Mouse (Mus musculus) G1E (cell line): ENCODE measurements at regions not wholly inside any gene's neighbourhood (a gene's known extent, or its start where the extent isn't known, plus 50 kb on each side); places are given as distances from the start of the nearest gene placed in this dataset.

Source experiments
- ATAC-seq: 2 replicates; pipeline ENCODE4 v1.8.0; 2016; ENCODE audit warnings: mild to moderate bottlenecking; ENCODE audit not compliant: insufficient number of reproducible peaks, poor library complexity, low FRiP score, severe bottlenecking; ENCODE audit errors: extremely low read depth
- DNase-seq: peaks from one replicate; pipeline ENCODE4 v3.0.0; 2012; ENCODE audit warnings: low spot score
- H3K27me3 ChIP-seq: 2 replicates; pipeline ENCODE4 v1.6.1; 2012; ENCODE audit warnings: mild to moderate bottlenecking, low read length, inconsistent platforms; ENCODE audit not compliant: insufficient read depth
- H3K36me3 ChIP-seq: replicated peaks from 2 replicates; pipeline ENCODE3; 2012; ENCODE audit warnings: mild to moderate bottlenecking, inconsistent platforms
- H3K4me1 ChIP-seq: 2 replicates; pipeline ENCODE4 v1.6.1; 2012; ENCODE audit warnings: low read depth, low read length, inconsistent platforms, mixed read lengths; ENCODE audit not compliant: insufficient read depth
- H3K4me3 ChIP-seq: 2 replicates; pipeline ENCODE4 v1.5.1; 2012; ENCODE audit warnings: low read depth, mild to moderate bottlenecking, inconsistent platforms, low read length, moderate library complexity, mixed read lengths
- H3K9me3 ChIP-seq: replicated peaks from 2 replicates; pipeline ENCODE4 v1.6.1; 2012; ENCODE audit warnings: inconsistent platforms
- CTCF ChIP-seq: IDR thresholded peaks from 2 replicates; pipeline ENCODE4 v1.5.1; 2012; ENCODE audit warnings: low read depth, low read length, inconsistent platforms, mixed read lengths
- GATA1 ChIP-seq: IDR thresholded peaks from 2 replicates; pipeline ENCODE4 v1.6.1; 2012; ENCODE audit warnings: borderline replicate concordance, low read length, inconsistent platforms, mixed read lengths
- GATA2 ChIP-seq: IDR thresholded peaks from 2 replicates; pipeline ENCODE4 v1.6.1; 2012; ENCODE audit warnings: low read depth, low read length, inconsistent platforms, borderline replicate concordance
- POLR2AphosphoS5 ChIP-seq: IDR thresholded peaks from 2 replicates; pipeline ENCODE4 v1.6.1; 2012; ENCODE audit warnings: low read depth, low read length, inconsistent platforms; ENCODE audit not compliant: insufficient replicate concordance
- TAL1 ChIP-seq: conservative IDR thresholded peaks from 2 replicates; pipeline ENCODE4 v1.6.1; 2012; ENCODE audit warnings: low read depth, low read length, inconsistent platforms, mixed read lengths

DNA sequence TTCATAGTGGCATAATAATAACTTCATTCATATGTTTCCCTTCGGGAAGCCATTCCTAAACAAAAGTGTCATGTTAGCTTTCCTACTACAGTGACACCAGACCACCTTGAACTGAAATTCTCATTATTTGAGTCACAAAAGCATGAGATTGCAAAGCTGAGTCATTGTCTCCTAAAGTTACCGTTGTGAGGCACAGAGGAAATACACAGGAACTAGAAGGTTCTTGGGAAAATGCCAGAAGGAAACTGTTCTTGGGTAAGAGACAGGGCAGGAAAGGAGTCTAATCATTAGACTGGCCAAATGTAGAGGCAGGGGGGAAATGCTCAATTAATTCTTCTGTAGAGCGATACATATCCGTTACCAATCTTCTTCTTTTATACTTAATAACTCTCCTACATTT is 1110.4 kb upstream of the 4930412O13Rik start:
- Histone ChIP-seq H3K4me1 (no peaks in the 10 kb centered on the region), H3K27me3 (no peaks in the 10 kb centered on the region), H3K4me3 (no peak overlapping the region), H3K36me3 (no peaks in the 10 kb centered on the region), H3K9me3 (no peaks in the 10 kb centered on the region)
- DNase-seq (no peak), ATAC-seq (no peak)
- no peak for TF ChIP-seq GATA1
- no peak for TF ChIP-seq GATA2
- TF ChIP-seq POLR2AphosphoS5 = no peak
- TF ChIP-seq TAL1 = no peak
- no peak for TF ChIP-seq CTCF

DNA sequence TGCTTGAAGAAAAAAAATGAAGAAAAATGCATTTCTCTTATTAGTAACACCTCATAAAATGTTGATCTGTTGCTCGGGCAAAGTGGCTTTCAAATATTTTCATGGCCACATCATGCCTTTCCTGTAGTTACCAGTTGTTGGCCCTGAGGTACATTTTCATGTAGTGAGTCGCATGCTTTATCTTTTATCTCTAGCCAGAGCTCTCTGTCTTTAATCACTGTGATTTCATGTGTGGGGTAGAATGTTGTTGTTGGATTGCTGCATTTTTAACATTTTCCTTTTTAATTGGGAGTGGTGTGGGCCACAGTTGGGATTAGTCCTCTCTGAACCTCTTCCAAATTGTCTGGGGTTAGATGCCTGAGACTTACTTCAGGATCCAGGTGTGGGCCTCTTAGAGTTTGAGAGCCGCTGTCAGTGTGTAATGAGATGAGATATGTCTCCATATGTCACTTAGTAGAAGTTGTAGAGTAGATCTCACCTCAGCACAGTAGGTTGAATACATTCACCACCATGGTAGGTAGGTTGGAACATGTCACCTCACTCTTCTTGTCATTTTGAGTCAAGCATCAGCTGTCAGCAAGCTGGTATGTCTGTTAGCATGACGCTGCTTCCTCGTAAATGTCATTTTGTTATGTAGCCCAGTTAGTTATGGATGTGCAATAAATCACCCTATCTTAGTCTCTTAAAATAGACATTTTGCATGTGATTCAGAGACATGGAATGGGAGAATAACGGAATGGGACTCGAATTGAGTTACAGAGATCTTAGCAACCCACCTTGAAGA is 1099.7 kb upstream of the 4930412O13Rik start:
- Histone ChIP-seq H3K4me1 (no peaks in the 10 kb centered on the region), H3K36me3 (no peaks in the 10 kb centered on the region), H3K9me3 (no peaks in the 10 kb centered on the region), H3K4me3 (no peak overlapping the region), H3K27me3 (no peaks in the 10 kb centered on the region)
- ATAC-seq (no peak), DNase-seq (no peak)
- no peak for TF ChIP-seq GATA1
- no peak for TF ChIP-seq POLR2AphosphoS5
- no peak for TF ChIP-seq GATA2
- no peak for TF ChIP-seq CTCF
- TF ChIP-seq TAL1 = no peak

DNA sequence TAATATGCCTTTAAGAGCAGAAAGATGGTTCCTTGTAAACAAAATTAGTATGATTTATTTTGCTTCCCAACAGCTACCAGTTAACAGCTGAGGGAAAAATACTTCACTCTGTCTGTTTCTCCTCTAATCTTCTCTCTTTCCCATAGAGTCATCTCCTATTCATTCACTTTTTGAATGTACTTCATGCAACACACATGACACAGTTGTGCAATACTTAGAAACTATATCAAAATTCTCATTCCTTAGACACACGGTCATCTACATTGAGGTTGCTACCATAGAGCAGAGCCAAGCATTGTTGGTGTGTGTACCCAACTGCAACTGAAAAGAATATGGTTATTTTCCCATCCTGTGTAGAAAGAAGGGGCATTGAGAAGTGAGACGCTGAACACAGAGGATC is 1098.8 kb upstream of the 4930412O13Rik start:
- DNase-seq (no peak), ATAC-seq (no peak)
- Histone ChIP-seq H3K4me3 (no peak overlapping the region), H3K4me1 (no peaks in the 10 kb centered on the region), H3K36me3 (no peaks in the 10 kb centered on the region), H3K9me3 (no peaks in the 10 kb centered on the region), H3K27me3 (no peaks in the 10 kb centered on the region)
- no peak for TF ChIP-seq GATA2
- no peak for TF ChIP-seq GATA1
- TF ChIP-seq POLR2AphosphoS5 = no peak
- no peak for TF ChIP-seq TAL1
- TF ChIP-seq CTCF = no peak

DNA sequence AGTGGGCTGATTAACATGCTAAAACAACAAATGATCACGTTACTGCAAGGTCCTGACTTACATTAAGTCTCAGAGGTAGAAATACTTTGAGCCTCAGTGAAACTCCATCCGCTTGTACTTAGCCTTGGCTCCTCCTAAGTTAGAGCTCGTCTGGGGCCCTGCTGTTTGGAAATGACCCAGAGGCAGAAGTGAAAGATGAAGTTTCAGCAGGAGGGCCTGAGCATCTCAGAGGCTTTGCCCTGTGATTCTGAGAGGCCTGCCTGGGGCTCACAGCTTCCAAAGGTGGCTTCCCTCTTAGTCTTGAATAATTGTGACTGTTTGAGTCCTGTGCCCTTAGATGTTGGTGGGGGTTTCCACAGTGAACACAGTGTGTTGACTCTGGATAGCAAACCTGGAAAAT is 1079.0 kb upstream of the 4930412O13Rik start:
- DNase-seq (no peak), ATAC-seq (no peak)
- TF ChIP-seq GATA1 (no peak), POLR2AphosphoS5 (no peak), CTCF (no peak), TAL1 (no peak), GATA2 (no peak)
- Histone ChIP-seq H3K27me3 (no peaks in the 10 kb centered on the region), H3K9me3 (no peaks in the 10 kb centered on the region), H3K4me1 (no peaks in the 10 kb centered on the region), H3K36me3 (no peaks in the 10 kb centered on the region), H3K4me3 (no peak overlapping the region)

DNA sequence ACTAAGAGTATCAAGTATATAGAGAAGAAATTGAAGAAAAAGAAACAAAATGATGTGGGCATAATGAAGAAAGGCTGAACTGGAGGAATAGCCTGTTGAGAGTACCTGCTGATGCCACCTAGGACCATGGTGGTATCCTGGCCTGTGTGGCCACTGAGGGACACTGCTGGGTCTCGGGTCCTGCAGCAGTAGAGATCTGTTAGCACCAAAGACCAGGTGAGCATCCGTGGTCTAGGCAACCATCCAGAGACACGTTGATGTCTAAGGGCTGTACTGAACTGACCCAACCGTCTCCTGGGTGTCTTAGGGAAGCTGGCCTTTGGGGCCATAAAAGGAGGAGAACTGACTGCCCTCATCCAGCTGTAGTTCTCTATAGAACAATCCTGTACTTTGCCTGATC is 1071.4 kb upstream of the 4930412O13Rik start:
- Histone ChIP-seq H3K27me3 (peaks cover 3% of the 10 kb centered on the region; the same call in 1 of the 2 replicates), H3K4me1 (no peaks in the 10 kb centered on the region), H3K36me3 (no peaks in the 10 kb centered on the region), H3K9me3 (no peaks in the 10 kb centered on the region), H3K4me3 (no peak overlapping the region)
- ATAC-seq (no peak), DNase-seq (no peak)
- TF ChIP-seq POLR2AphosphoS5 = no peak
- no peak for TF ChIP-seq CTCF
- TF ChIP-seq GATA1 = no peak
- TF ChIP-seq TAL1 = no peak
- no peak for TF ChIP-seq GATA2

DNA sequence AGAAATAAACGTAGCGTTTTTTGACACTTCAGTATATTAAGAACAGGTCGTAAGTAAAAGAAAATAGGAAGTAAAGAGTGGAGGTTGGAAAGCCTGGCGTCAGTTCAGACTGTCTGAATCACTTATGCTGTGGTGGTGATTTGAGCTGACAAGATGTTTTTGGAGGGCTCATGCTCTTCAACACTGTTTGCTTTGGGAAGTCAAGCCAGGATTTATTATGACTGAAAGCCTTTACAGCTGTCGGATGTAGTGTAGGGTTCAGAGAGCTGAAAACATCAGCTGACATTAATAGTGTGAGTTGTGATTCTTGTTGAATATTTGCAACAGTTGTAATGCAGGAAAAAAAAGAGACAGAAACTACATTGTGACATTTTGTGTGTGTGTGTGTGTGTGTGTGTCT is 1062.9 kb upstream of the 4930412O13Rik start:
- DNase-seq (no peak), ATAC-seq (no peak)
- H3K36me3 ChIP-seq = no peaks in the 10 kb centered on the region
- no peaks in the 10 kb centered on the region for H3K9me3 ChIP-seq
- no peaks in the 10 kb centered on the region for H3K27me3 ChIP-seq
- H3K4me3 ChIP-seq = no peak overlapping the region
- no peaks in the 10 kb centered on the region for H3K4me1 ChIP-seq
- TF ChIP-seq GATA1 = no peak
- no peak for TF ChIP-seq POLR2AphosphoS5
- no peak for TF ChIP-seq TAL1
- TF ChIP-seq GATA2 = no peak
- no peak for TF ChIP-seq CTCF
